Mouse (Mus musculus) limb, embryonic 11.5 days (tissue): ENCODE measurements around the gene Rnf212b. TPM values are rescaled to one million over a fixed set of nuclear protein-coding genes. Genes with fewer than 3 reads are reported as not detected.

Experiments
- ATAC-seq: fragments of 200-750 bp; cut with Nextera tagmentation; 2 replicates; pipeline ENCODE4 v1.8.0; 2017; ENCODE audit warnings: low read depth; ENCODE audit not compliant: insufficient number of reproducible peaks, low FRiP score, low TSS enrichment
- DNase-seq: peaks from one replicate; pipeline ENCODE4 v3.0.0-alpha.2; 2015; ENCODE audit warnings: low spot score
- H3K27ac ChIP-seq: fragments of 300-500 bp; sonication (generic); replicated peaks from 2 replicates; pipeline ENCODE4 v1.5.1; 2014; ENCODE audit warnings: low read depth, mild to moderate bottlenecking, low read length
- H3K27me3 ChIP-seq: fragments of 300-500 bp; sonication (generic); 2 replicates; pipeline ENCODE4 v1.6.1; 2014; ENCODE audit warnings: mild to moderate bottlenecking, low read length, mixed read lengths; ENCODE audit not compliant: control insufficient read depth, insufficient read depth
- H3K36me3 ChIP-seq: fragments of 300-500 bp; sonication (generic); 2 replicates; pipeline ENCODE4 v1.6.1; 2014; ENCODE audit warnings: mild to moderate bottlenecking, low read length, moderate library complexity, mixed read lengths; ENCODE audit not compliant: control insufficient read depth, insufficient read depth
- H3K4me1 ChIP-seq: fragments of 300-500 bp; sonication (generic); 2 replicates; pipeline ENCODE4 v1.6.1; 2014; ENCODE audit warnings: low read length, mixed read lengths; ENCODE audit not compliant: control insufficient read depth, insufficient read depth
- H3K4me2 ChIP-seq: fragments of 300-500 bp; sonication (generic); 2 replicates; pipeline ENCODE4 v1.6.1; 2014; ENCODE audit warnings: low read depth, mild to moderate bottlenecking, moderate library complexity; ENCODE audit not compliant: severe bottlenecking
- H3K4me3 ChIP-seq: fragments of 300-500 bp; sonication (generic); 2 replicates; pipeline ENCODE4 v1.5.1; 2014; ENCODE audit warnings: low read depth, low read length
- H3K9ac ChIP-seq: fragments of 300-500 bp; sonication (generic); 2 replicates; pipeline ENCODE4 v1.6.1; 2014; ENCODE audit warnings: mild to moderate bottlenecking, low read length
- H3K9me3 ChIP-seq: fragments of 300-500 bp; sonication (generic); 2 replicates; pipeline ENCODE4 v1.6.1; 2016; ENCODE audit warnings: low read length; ENCODE audit not compliant: control insufficient read depth
- WGBS: fragments of 180-500 bp; shearing (Covaris S2); extraction: QIAGEN DNeasy Blood & Tissue Kit; methylation state at CpG from one replicate; pipeline ENCODE4 v1.1.7; 2014; 5-methylcytosine and 5-hydroxymethylcytosine counted together
- polyA plus RNA-seq: library from polyadenylated mRNA; unstranded; fragments of >200 nt; fragmentation: Nextera tagmentation; extraction: Ambion mirVana; gene quantifications from 2 replicates; pipeline ENCODE4 v1.2.1, GENCODE M21; 2014

The Rnf212b gene
- polyA plus RNA-seq, 1 experiment from 2014 or later = not detected

GRCm38 (mm10) chr14:54777893-54778292 lies 36.0 kb upstream of the Rnf212b start:
- DNase-seq = no peak
- H3K9ac ChIP-seq = no peak overlapping the region
- ATAC-seq = no peak
- H3K27ac ChIP-seq = no peak overlapping the region
- no peaks in the 10 kb centered on the region for H3K9me3 ChIP-seq
- H3K36me3 ChIP-seq = no peaks in the 10 kb centered on the region
- WGBS = 84% methylated on average over 4 of the region's 4 CpGs
- peaks cover 13% of the 10 kb centered on the region for H3K27me3 ChIP-seq
- no peak overlapping the region for H3K4me2 ChIP-seq
- H3K4me1 ChIP-seq = no peaks in the 10 kb centered on the region
- H3K4me3 ChIP-seq = no peak overlapping the region

GRCm38 (mm10) chr14:54780084-54780483 lies 33.9 kb upstream of the Rnf212b start:
- ATAC-seq (no peak), DNase-seq (no peak)
- Histone ChIP-seq H3K9ac (no peak overlapping the region), H3K27ac (no peak overlapping the region), H3K27me3 (peaks cover 13% of the 10 kb centered on the region), H3K36me3 (no peaks in the 10 kb centered on the region), H3K4me3 (no peak overlapping the region), H3K4me2 (no peak overlapping the region), H3K4me1 (no peaks in the 10 kb centered on the region), H3K9me3 (no peaks in the 10 kb centered on the region)
- 89% methylated on average over 9 of the region's 9 CpGs for WGBS

- ATAC-seq (no peak), DNase-seq (peak; percentile 60)
- WGBS = 3% methylated on average over 35 of the region's 35 CpGs
- no peaks in the 10 kb centered on the region for H3K9me3 ChIP-seq
- H3K9ac ChIP-seq = no peak overlapping the region
- H3K27ac ChIP-seq = no peak overlapping the region
- H3K4me3 ChIP-seq = peak overlapping the region; percentile 26
- H3K4me1 ChIP-seq = no peaks in the 10 kb centered on the region
- H3K36me3 ChIP-seq = no peaks in the 10 kb centered on the region
- H3K4me2 ChIP-seq = peak overlapping the region; percentile 81
- H3K27me3 ChIP-seq = peaks cover 13% of the 10 kb centered on the region
These were observed 32.9 kb upstream of the Rnf212b start for GRCm38 (mm10) chr14:54780836-54781609.

- 2% methylated on average over 37 of the region's 37 CpGs for WGBS
- DNase-seq = peak; percentile 71
- Histone ChIP-seq H3K27ac (no peak within 1 kb of the TSS), H3K36me3 (no peaks in the 10 kb centered on the region), H3K9ac (no peak within 1 kb of the TSS), H3K4me1 (no peaks in the 10 kb centered on the region), H3K9me3 (no peaks in the 10 kb centered on the region), H3K27me3 (peaks cover 13% of the 10 kb centered on the region), H3K4me2 (peak within 1 kb of the TSS; percentile 81), H3K4me3 (peak within 1 kb of the TSS; percentile 26)
- peak; percentile 54; the same call in 1 of the 2 replicates for ATAC-seq
These were observed 32.2 kb upstream of the Rnf212b start, which contains the start of gene Slc7a8 for GRCm38 (mm10) chr14:54781610-54782365. Gene Slc7a8, minus strand, starts transcription at chr14:54781946.

- H3K27ac ChIP-seq = no peak overlapping the region
- DNase-seq (no peak), ATAC-seq (no peak)
- H3K36me3 ChIP-seq = no peaks in the 10 kb centered on the region
- no peak overlapping the region for H3K4me2 ChIP-seq
- H3K4me1 ChIP-seq = no peaks in the 10 kb centered on the region
- no peak overlapping the region for H3K4me3 ChIP-seq
- H3K27me3 ChIP-seq = peaks cover 13% of the 10 kb centered on the region
- no peak overlapping the region for H3K9ac ChIP-seq
- 90% methylated on average over 6 of the region's 6 CpGs for whole genome bisulfite sequencing
- no peaks in the 10 kb centered on the region for H3K9me3 ChIP-seq
These were observed 31.0 kb upstream of the Rnf212b start for GRCm38 (mm10) chr14:54782971-54783370.

GRCm38 (mm10) chr14:54785898-54786297 lies 28.0 kb upstream of the Rnf212b start:
- Histone ChIP-seq H3K4me1 (no peaks in the 10 kb centered on the region), H3K9ac (no peak overlapping the region), H3K9me3 (no peaks in the 10 kb centered on the region), H3K36me3 (no peaks in the 10 kb centered on the region), H3K27ac (no peak overlapping the region), H3K27me3 (peaks cover 3% of the 10 kb centered on the region), H3K4me2 (no peak overlapping the region), H3K4me3 (no peak overlapping the region)
- no peak for ATAC-seq
- DNase-seq = peak; percentile 71
- 57% methylated on average over 4 of the region's 4 CpGs for WGBS

GRCm38 (mm10) chr14:54786489-54786888 lies 27.5 kb upstream of the Rnf212b start:
- 81% methylated on average over 10 of the region's 10 CpGs for WGBS
- H3K4me1 ChIP-seq = no peaks in the 10 kb centered on the region
- H3K4me2 ChIP-seq = no peak overlapping the region
- DNase-seq (no peak), ATAC-seq (no peak)
- H3K27me3 ChIP-seq = no peaks in the 10 kb centered on the region; the same call in 1 of the 2 replicates
- no peaks in the 10 kb centered on the region for H3K9me3 ChIP-seq
- no peaks in the 10 kb centered on the region for H3K36me3 ChIP-seq
- no peak overlapping the region for H3K4me3 ChIP-seq
- H3K9ac ChIP-seq = no peak overlapping the region
- H3K27ac ChIP-seq = no peak overlapping the region

GRCm38 (mm10) chr14:54787226-54787625 lies 26.7 kb upstream of the Rnf212b start:
- Histone ChIP-seq H3K27me3 (no peaks in the 10 kb centered on the region), H3K9ac (no peak overlapping the region), H3K4me2 (no peak overlapping the region), H3K27ac (no peak overlapping the region), H3K36me3 (no peaks in the 10 kb centered on the region), H3K9me3 (no peaks in the 10 kb centered on the region), H3K4me3 (no peak overlapping the region), H3K4me1 (no peaks in the 10 kb centered on the region)
- no peak for DNase-seq
- WGBS = 46% methylated on average over 4 of the region's 4 CpGs
- no peak for ATAC-seq
